Mouse (Mus musculus) cerebellum, postnatal 36 days (tissue): ENCODE measurements at regions not wholly inside any gene's neighbourhood (a gene's known extent, or its start where the extent isn't known, plus 50 kb on each side); places are given as distances from the start of the nearest gene placed in this dataset.
"Not testable (repeated sequence)": the region's sequence is repeated elsewhere in the genome, so short reads cannot be mapped to it uniquely, and the experiment has no call there.

Experiments
- DNase-seq, 2 experiments: peaks; one replicate each; pipeline ENCODE4 v3.0.0; 2021 to 2022; ENCODE audit warnings: mixed read lengths in 2 of 2

- peak; percentile 71 to 73 for DNase-seq
These were observed 149.3 kb upstream of the Kctd3 start for GRCm38 (mm10) chr1:189156906-189157305.

GRCm38 (mm10) chr1:189154376-189154775 is 146.7 kb upstream of the Kctd3 start:
- DNase-seq, result no peak

GRCm38 (mm10) chr1:189153150-189153549 is 145.5 kb upstream of the Kctd3 start:
- DNase-seq, result no peak

GRCm38 (mm10) chr1:189142982-189143451 is 135.4 kb upstream of the Kctd3 start:
- no peak for DNase-seq

GRCm38 (mm10) chr1:189142551-189142950 is 134.9 kb upstream of the Kctd3 start:
- DNase-seq, result no peak

- no peak for DNase-seq
These were observed 134.1 kb upstream of the Kctd3 start for GRCm38 (mm10) chr1:189141694-189142093.

- DNase-seq, result no peak
These were observed 129.2 kb upstream of the Kctd3 start for GRCm38 (mm10) chr1:189136731-189137385.

- peak in 1 of 2 experiments; percentile 12 for DNase-seq
These were observed 128.2 kb upstream of the Kctd3 start for GRCm38 (mm10) chr1:189135826-189136225.

GRCm38 (mm10) chr1:189128706-189129105 is 121.1 kb upstream of the Kctd3 start:
- DNase-seq, result no peak

- DNase-seq, result not testable (repeated sequence)
These were observed 120.6 kb upstream of the Kctd3 start for GRCm38 (mm10) chr1:189128246-189128645.

GRCm38 (mm10) chr1:189127367-189127766 is 119.7 kb upstream of the Kctd3 start:
- DNase-seq, result no peak

GRCm38 (mm10) chr1:189119941-189120735 is 112.5 kb upstream of the Kctd3 start:
- no peak for DNase-seq

- DNase-seq, result not testable (repeated sequence)
These were observed 111.4 kb upstream of the Kctd3 start for GRCm38 (mm10) chr1:189119005-189119404.

- no peak for DNase-seq
These were observed 110.9 kb upstream of the Kctd3 start for GRCm38 (mm10) chr1:189118582-189118981.

- DNase-seq, result no peak
These were observed 108.3 kb upstream of the Kctd3 start for GRCm38 (mm10) chr1:189115914-189116313.

GRCm38 (mm10) chr1:189115279-189115678 is 107.6 kb upstream of the Kctd3 start:
- DNase-seq, result no peak

- DNase-seq, result no peak
These were observed 100.8 kb upstream of the Kctd3 start for GRCm38 (mm10) chr1:189108260-189109035.

GRCm38 (mm10) chr1:189107841-189108240 is 100.2 kb upstream of the Kctd3 start:
- DNase-seq, result peak in 1 of 2 experiments; percentile 10

- DNase-seq, result no peak
These were observed 99.5 kb upstream of the Kctd3 start for GRCm38 (mm10) chr1:189107156-189107555.

GRCm38 (mm10) chr1:189105276-189105675 is 97.6 kb upstream of the Kctd3 start:
- no peak for DNase-seq

GRCm38 (mm10) chr1:189102781-189103180 is 95.1 kb upstream of the Kctd3 start:
- DNase-seq, result no peak

GRCm38 (mm10) chr1:189099121-189099520 is 91.5 kb upstream of the Kctd3 start:
- DNase-seq, result no peak

GRCm38 (mm10) chr1:189092819-189093218 is 85.2 kb upstream of the Kctd3 start:
- peak; percentile 16 to 34 for DNase-seq
